Mouse (Mus musculus) intestine, embryonic 14.5 days (tissue): ENCODE results near the gene C3. TPM values are rescaled to one million over a fixed set of nuclear protein-coding genes. Genes with fewer than 3 reads are reported as not detected.

ENCODE experiments used
- ATAC-seq: fragments of 200-750 bp; cut with Nextera tagmentation; replicated peaks from 2 replicates; pipeline ENCODE4 v1.8.0; 2017; ENCODE audit warnings: low read depth, moderate number of reproducible peaks, moderate TSS enrichment, moderate library complexity; ENCODE audit not compliant: low FRiP score, low TSS enrichment
- DNase-seq: peaks from one replicate; pipeline ENCODE4 v3.0.0-alpha.2; 2018; ENCODE audit warnings: low spot score
- H3K27ac ChIP-seq: fragments of 300-500 bp; sonication (generic); 2 replicates; pipeline ENCODE4 v1.5.1; 2014; ENCODE audit warnings: low read depth, mild to moderate bottlenecking, control low read depth
- H3K27me3 ChIP-seq: fragments of 300-500 bp; sonication (generic); replicated peaks from 2 replicates; pipeline ENCODE4 v1.6.1; 2014; ENCODE audit warnings: low read length, control low read depth; ENCODE audit not compliant: control insufficient read depth, insufficient read depth
- H3K36me3 ChIP-seq: fragments of 300-500 bp; sonication (generic); 2 replicates; pipeline ENCODE4 v1.6.1; 2014; ENCODE audit warnings: low read length, control low read depth; ENCODE audit not compliant: control insufficient read depth, insufficient read depth
- H3K4me1 ChIP-seq: fragments of 300-500 bp; sonication (generic); replicated peaks from 2 replicates; pipeline ENCODE4 v1.6.1; 2014; ENCODE audit warnings: low read length, control low read depth, mixed read lengths; ENCODE audit not compliant: control insufficient read depth, insufficient read depth
- H3K4me2 ChIP-seq: fragments of 300-500 bp; sonication (generic); 2 replicates; pipeline ENCODE4 v1.6.1; 2014; ENCODE audit warnings: low read length
- H3K4me3 ChIP-seq: fragments of 300-500 bp; sonication (generic); 2 replicates; pipeline ENCODE4 v1.5.1; 2014; ENCODE audit warnings: low read depth, low read length, control low read depth, mixed read lengths
- H3K9ac ChIP-seq: fragments of 300-500 bp; sonication (generic); 2 replicates; pipeline ENCODE4 v1.6.1; 2014; ENCODE audit warnings: mild to moderate bottlenecking, low read length
- H3K9me3 ChIP-seq: fragments of 300-500 bp; sonication (generic); 2 replicates; pipeline ENCODE4 v1.6.1; 2016; ENCODE audit warnings: low read length, control low read depth; ENCODE audit not compliant: control insufficient read depth
- WGBS: fragments of 180-500 bp; shearing (Covaris S2); extraction: QIAGEN DNeasy Blood & Tissue Kit; methylation state at CpG from one replicate; pipeline ENCODE4 v1.1.7; 2014; 5-methylcytosine and 5-hydroxymethylcytosine counted together
- polyA plus RNA-seq: library from polyadenylated mRNA; unstranded; fragments of >200 nt; fragmentation: Nextera tagmentation; extraction: Ambion mirVana; gene quantifications from 2 replicates; pipeline ENCODE4 v1.2.1, GENCODE M21; 2014

Gene C3
- polyA plus RNA-seq, 1 experiment from 2014 or later = 0.66 TPM

- Histone ChIP-seq H3K36me3 (peaks cover 88% of the 10 kb centered on the region), H3K27ac (no peak overlapping the region), H3K4me1 (no peaks in the 10 kb centered on the region), H3K27me3 (no peaks in the 10 kb centered on the region), H3K4me2 (no peak overlapping the region), H3K4me3 (no peak overlapping the region), H3K9ac (no peak overlapping the region), H3K9me3 (no peaks in the 10 kb centered on the region)
- WGBS = 96% methylated on average over 22 of the region's 22 CpGs
- ATAC-seq = no peak
- no peak for DNase-seq
These were observed 29.1 kb upstream of the C3 start for GRCm38 (mm10) chr17:57256921-57257485.

- WGBS = 94% methylated on average over 14 of the region's 14 CpGs
- no peaks in the 10 kb centered on the region; the same call in 1 of the 2 replicates for H3K4me1 ChIP-seq
- no peaks in the 10 kb centered on the region for H3K9me3 ChIP-seq
- peaks cover 72% of the 10 kb centered on the region for H3K36me3 ChIP-seq
- H3K9ac ChIP-seq = no peak overlapping the region
- no peaks in the 10 kb centered on the region for H3K27me3 ChIP-seq
- H3K27ac ChIP-seq = no peak overlapping the region
- H3K4me2 ChIP-seq = no peak overlapping the region
- no peak for DNase-seq
- ATAC-seq = no peak
- H3K4me3 ChIP-seq = no peak overlapping the region
These were observed 27.4 kb upstream of the C3 start for GRCm38 (mm10) chr17:57255354-57255753.

GRCm38 (mm10) chr17:57253306-57253705, 25.4 kb upstream of the C3 start:
- no peak overlapping the region for H3K4me3 ChIP-seq

DNA sequence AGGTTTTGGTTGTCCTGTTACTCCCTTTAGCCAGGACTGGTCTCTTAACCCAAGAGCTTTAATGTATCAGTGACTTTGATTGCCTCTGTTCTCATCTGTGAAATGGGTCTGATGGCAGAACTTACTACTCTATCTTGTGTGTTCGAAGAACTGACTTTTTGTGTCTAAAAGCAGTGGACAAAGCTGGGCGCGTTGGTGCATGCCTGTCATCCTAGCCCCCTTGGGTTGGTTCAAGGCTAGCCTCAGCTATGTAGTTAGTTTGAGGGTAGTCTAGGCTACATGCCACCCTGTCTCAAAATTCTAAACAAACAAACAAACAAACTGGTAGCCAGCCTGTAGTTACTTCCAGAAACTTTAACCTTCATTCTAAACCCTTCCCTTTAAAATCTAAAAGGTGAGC, 23.5 kb upstream of the C3 start:
- Histone ChIP-seq H3K27ac (no peak overlapping the region), H3K9ac (no peak overlapping the region), H3K36me3 (peaks cover 35% of the 10 kb centered on the region), H3K4me1 (peaks cover 5% of the 10 kb centered on the region; the same call in 1 of the 2 replicates), H3K4me3 (no peak overlapping the region), H3K9me3 (no peaks in the 10 kb centered on the region), H3K4me2 (no peak overlapping the region), H3K27me3 (no peaks in the 10 kb centered on the region)
- 99% methylated on average over 3 of the region's 3 CpGs for WGBS
- ATAC-seq (no peak), DNase-seq (no peak)

More at GRCm38 (mm10) chr17:57253306-57253705, 25.4 kb upstream of the C3 start:
- H3K27me3 ChIP-seq = no peaks in the 10 kb centered on the region
- DNase-seq (no peak), ATAC-seq (no peak)
- H3K4me1 ChIP-seq = peaks cover 5% of the 10 kb centered on the region; the same call in 1 of the 2 replicates
- H3K9me3 ChIP-seq = no peaks in the 10 kb centered on the region
- 56% methylated on average over 6 of the region's 6 CpGs for WGBS
- H3K27ac ChIP-seq = no peak overlapping the region
- H3K9ac ChIP-seq = no peak overlapping the region
- no peak overlapping the region for H3K4me2 ChIP-seq
- peaks cover 53% of the 10 kb centered on the region for H3K36me3 ChIP-seq

GRCm38 (mm10) chr17:57250461-57251160, 22.7 kb upstream of the C3 start:
- peak overlapping the region; percentile 76 for H3K9ac ChIP-seq
- ATAC-seq = no peak
- peak overlapping the region; percentile 79; the same call in 1 of the 2 replicates for H3K27ac ChIP-seq
- H3K27me3 ChIP-seq = no peaks in the 10 kb centered on the region
- DNase-seq = peak; percentile 68
- H3K36me3 ChIP-seq = peaks cover 27% of the 10 kb centered on the region
- 2% methylated on average over 33 of the region's 33 CpGs for WGBS
- H3K4me2 ChIP-seq = peak overlapping the region; percentile 92
- H3K4me1 ChIP-seq = peaks cover 5% of the 10 kb centered on the region; the same call in 1 of the 2 replicates
- H3K4me3 ChIP-seq = peak overlapping the region; percentile 81
- H3K9me3 ChIP-seq = no peaks in the 10 kb centered on the region

GRCm38 (mm10) chr17:57249186-57250181, 21.5 kb upstream of the C3 start, which contains the start of gene Trip10:
Gene Trip10 (plus strand): TSS chr17:57249455.
- DNase-seq = peak; percentile 100
- H3K4me3 ChIP-seq = peak within 1 kb of the TSS; percentile 81
- peak within 1 kb of the TSS; percentile 76 for H3K9ac ChIP-seq
- no peaks in the 10 kb centered on the region for H3K27me3 ChIP-seq
- peaks cover 21% of the 10 kb centered on the region for H3K36me3 ChIP-seq
- under 1% methylated on average over 44 of the region's 52 CpGs for WGBS
- peak; percentile 57 for ATAC-seq
- H3K4me1 ChIP-seq = peaks cover 5% of the 10 kb centered on the region; the same call in 1 of the 2 replicates
- H3K9me3 ChIP-seq = no peaks in the 10 kb centered on the region
- H3K4me2 ChIP-seq = peak within 1 kb of the TSS; percentile 92
- H3K27ac ChIP-seq = peak within 1 kb of the TSS; percentile 80

DNA sequence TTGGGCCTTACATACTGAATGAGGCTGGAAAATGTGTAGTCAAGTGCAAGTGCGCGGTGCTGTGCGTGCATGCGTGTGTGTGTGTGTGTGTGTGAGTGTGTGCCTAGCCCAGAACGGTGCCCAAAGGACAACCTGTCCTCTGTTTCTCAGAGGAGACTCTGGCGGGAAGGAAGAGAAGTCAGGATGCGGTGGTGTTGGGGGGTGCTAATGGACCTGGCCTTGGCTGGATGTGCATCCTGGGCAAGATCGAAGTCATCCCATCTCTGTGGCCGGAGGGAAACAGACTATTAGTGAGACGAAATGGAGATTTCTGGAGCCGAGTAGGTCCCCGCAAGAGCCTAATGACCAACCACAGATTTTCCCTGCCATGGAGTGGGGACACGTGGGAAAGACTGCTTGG, 20.8 kb upstream of the C3 start:
- Histone ChIP-seq H3K27ac (peak overlapping the region; percentile 80), H3K36me3 (peaks cover 19% of the 10 kb centered on the region), H3K9ac (peak overlapping the region; percentile 20; the same call in 1 of the 2 replicates), H3K4me1 (peaks cover 5% of the 10 kb centered on the region; the same call in 1 of the 2 replicates), H3K4me2 (peak overlapping the region; percentile 92), H3K4me3 (peak overlapping the region; percentile 81), H3K9me3 (no peaks in the 10 kb centered on the region), H3K27me3 (no peaks in the 10 kb centered on the region)
- 11% methylated on average over 13 of the region's 13 CpGs for WGBS
- no peak for DNase-seq
- no peak for ATAC-seq

GRCm38 (mm10) chr17:57248201-57248699, 20.3 kb upstream of the C3 start, which contains the start of gene Gpr108:
Gene Gpr108 (minus strand): TSS chr17:57248446.
- H3K36me3 ChIP-seq = peaks cover 17% of the 10 kb centered on the region
- H3K27me3 ChIP-seq = no peaks in the 10 kb centered on the region
- peak within 1 kb of the TSS; percentile 95 for H3K27ac ChIP-seq
- DNase-seq (peak; percentile 91), ATAC-seq (peak; percentile 63)
- H3K4me2 ChIP-seq = peak within 1 kb of the TSS; percentile 92
- under 1% methylated on average over 12 of the region's 12 CpGs for WGBS
- peak within 1 kb of the TSS; percentile 81 for H3K4me3 ChIP-seq
- peak within 1 kb of the TSS; percentile 76 for H3K9ac ChIP-seq
- peaks cover 5% of the 10 kb centered on the region; the same call in 1 of the 2 replicates for H3K4me1 ChIP-seq
- H3K9me3 ChIP-seq = no peaks in the 10 kb centered on the region
